Mouse (Mus musculus): ENCODE measurements around the gene Rpp30. TPM values are rescaled to one million over a fixed set of nuclear protein-coding genes. Genes with fewer than 3 reads are reported as not detected.

Gene Rpp30
- polyA plus RNA-seq, 1 experiment from 2014 or later, result 89.3 TPM

DNA sequence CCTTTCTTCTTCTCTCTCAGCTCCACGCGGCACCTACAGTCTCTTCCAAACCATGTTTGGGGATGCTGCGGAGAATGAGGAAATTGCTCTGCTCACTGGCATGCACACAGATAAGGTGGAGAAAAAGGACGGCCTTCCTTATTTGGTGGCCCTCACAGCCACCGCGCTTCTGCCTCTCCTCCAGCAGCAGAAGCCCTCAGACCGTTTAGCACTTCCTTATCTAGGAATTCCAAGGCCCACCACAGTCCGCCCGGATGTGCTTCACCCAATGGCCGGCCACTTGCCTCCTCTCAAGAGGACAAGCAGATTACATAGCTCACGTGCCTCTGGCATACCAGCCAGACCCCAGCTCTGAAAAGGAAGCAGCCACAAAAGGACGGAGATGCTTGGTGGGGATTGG lies 46.1 kb downstream of the Rpp30 start:
- H3K9ac ChIP-seq, result no peak overlapping the region
- H3K27ac ChIP-seq, result peak overlapping the region; percentile 71
- H3K4me1 ChIP-seq, result peaks cover 20% of the 10 kb centered on the region
- peak; percentile 87 for ATAC-seq (ENCODE audit: borderline replicate concordance, extremely low read depth, low FRiP score, low TSS enrichment)
- H3K27me3 ChIP-seq, result no peaks in the 10 kb centered on the region
- H3K4me2 ChIP-seq, result peak overlapping the region; percentile 52
- no peaks in the 10 kb centered on the region for H3K36me3 ChIP-seq
- WGBS, result 2% methylated on average over 12 of the region's 12 CpGs
- H3K9me3 ChIP-seq, result no peaks in the 10 kb centered on the region
- peak overlapping the region; percentile 2 for H3K4me3 ChIP-seq

DNA sequence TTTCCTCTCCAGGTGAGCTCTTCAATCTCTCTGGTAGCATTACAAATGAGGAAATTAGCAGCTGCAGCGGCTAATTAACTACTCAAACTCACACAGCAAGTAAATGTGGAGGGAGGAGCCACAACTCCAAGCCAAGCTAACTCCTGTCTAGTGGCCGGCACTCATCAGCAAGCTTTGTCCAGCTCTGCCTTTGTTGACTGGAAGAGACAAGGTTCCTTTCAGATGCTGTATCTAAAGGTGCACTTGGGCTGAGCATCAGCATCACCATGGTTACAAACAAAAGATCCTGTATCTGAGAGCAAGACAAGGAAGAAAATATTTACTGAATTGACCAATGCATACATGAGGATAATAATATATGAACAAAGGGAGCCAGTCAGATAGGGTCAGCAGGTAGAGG lies 46.7 kb downstream of the Rpp30 start:
- H3K4me2 ChIP-seq, result no peak overlapping the region; the same call in 1 of the 2 replicates
- no peak for ATAC-seq (ENCODE audit: borderline replicate concordance, extremely low read depth, low FRiP score, low TSS enrichment)
- H3K27ac ChIP-seq, result peak overlapping the region; percentile 6; the same call in 1 of the 2 replicates

DNA sequence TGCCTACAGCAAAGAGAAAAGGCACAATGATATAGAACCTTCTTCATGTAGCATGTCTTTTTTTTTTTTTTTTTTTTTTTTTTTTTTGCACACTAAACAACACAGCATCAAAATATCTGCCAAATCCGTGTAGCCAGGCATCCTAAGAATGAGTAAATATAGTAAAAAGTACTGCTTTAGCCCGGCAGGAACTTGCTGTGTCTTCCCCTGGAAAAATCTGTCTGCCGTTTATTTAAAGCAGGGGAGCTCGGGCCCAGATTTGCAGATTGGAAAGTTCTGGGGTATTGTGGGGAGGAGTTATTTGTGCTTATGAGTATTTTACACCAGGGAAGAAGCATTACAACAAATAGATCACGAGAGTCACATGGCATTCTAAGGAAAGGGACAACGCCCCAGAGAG lies 48.5 kb downstream of the Rpp30 start:
- no peaks in the 10 kb centered on the region for H3K27me3 ChIP-seq
- no peaks in the 10 kb centered on the region for H3K9me3 ChIP-seq
- no peak for ATAC-seq (ENCODE audit: borderline replicate concordance, extremely low read depth, low FRiP score, low TSS enrichment)
- WGBS, result 37% methylated on average over 6 of the region's 6 CpGs
- no peak overlapping the region for H3K27ac ChIP-seq
- H3K9ac ChIP-seq, result no peak overlapping the region
- H3K4me3 ChIP-seq, result no peak overlapping the region
- no peak overlapping the region for H3K4me2 ChIP-seq
- H3K36me3 ChIP-seq, result no peaks in the 10 kb centered on the region
- H3K4me1 ChIP-seq, result peaks cover 20% of the 10 kb centered on the region

More for the DNA sequence above, 46.7 kb downstream of the Rpp30 start:
- Histone ChIP-seq H3K4me1 (peaks cover 20% of the 10 kb centered on the region), H3K9ac (no peak overlapping the region), H3K4me3 (no peak overlapping the region), H3K36me3 (no peaks in the 10 kb centered on the region), H3K9me3 (no peaks in the 10 kb centered on the region), H3K27me3 (no peaks in the 10 kb centered on the region)
- 47% methylated on average over 2 of the region's 2 CpGs for WGBS

DNA sequence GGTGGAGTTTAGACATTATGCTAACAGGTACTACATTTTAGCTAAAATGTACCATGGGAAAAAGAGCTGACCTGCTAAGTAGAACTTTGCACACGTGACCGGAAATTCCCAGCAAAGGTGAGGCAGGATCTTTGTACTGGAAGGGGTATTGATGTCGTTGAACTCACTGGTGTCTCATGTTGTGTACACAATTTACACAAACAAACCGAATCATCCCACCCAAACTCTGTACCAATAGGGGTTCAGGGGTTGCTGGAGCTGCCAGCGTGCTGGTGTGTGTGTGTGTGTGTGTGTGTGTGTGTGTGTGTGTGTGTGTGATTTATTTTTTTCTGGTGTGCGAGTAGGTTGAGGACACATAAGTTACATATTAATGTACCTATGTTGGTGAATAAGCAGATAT lies 49.5 kb downstream of the Rpp30 start:
- Histone ChIP-seq H3K9me3 (no peaks in the 10 kb centered on the region), H3K4me1 (peaks cover 20% of the 10 kb centered on the region), H3K27ac (no peak overlapping the region), H3K9ac (no peak overlapping the region), H3K4me2 (no peak overlapping the region), H3K4me3 (no peak overlapping the region), H3K27me3 (no peaks in the 10 kb centered on the region), H3K36me3 (no peaks in the 10 kb centered on the region)
- ATAC-seq (ENCODE audit: borderline replicate concordance, extremely low read depth, low FRiP score, low TSS enrichment), result no peak
- 73% methylated on average over 6 of the region's 6 CpGs for whole genome bisulfite sequencing

DNA sequence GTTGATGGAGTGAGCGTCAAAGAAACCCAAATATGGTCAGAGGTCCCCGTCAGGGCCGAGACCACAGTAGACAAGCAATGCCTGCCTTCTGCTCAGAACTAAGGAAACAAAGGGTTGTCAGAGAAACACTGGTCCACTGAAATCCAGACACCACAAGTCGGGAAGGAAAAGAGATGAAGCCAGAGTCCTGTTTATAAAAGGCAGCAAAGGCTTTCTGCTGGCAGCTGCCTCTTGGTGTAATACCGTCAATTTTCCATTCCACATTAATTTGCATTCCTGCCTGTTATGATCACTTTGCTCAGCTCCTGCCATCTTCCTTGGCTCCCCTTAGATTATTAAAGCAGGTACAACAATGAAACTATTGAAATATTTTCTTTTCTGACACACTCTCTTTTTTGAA lies 50.2 kb downstream of the Rpp30 start:
- no peak overlapping the region for H3K27ac ChIP-seq
- peaks cover 18% of the 10 kb centered on the region for H3K4me1 ChIP-seq
- no peak overlapping the region for H3K4me2 ChIP-seq
- no peak overlapping the region for H3K4me3 ChIP-seq
- no peaks in the 10 kb centered on the region for H3K27me3 ChIP-seq
- no peak; the same call in 1 of the 2 replicates for ATAC-seq (ENCODE audit: borderline replicate concordance, extremely low read depth, low FRiP score, low TSS enrichment)
- H3K9me3 ChIP-seq, result no peaks in the 10 kb centered on the region
- no peaks in the 10 kb centered on the region for H3K36me3 ChIP-seq
- WGBS, result 28% methylated on average over 5 of the region's 5 CpGs
- no peak overlapping the region for H3K9ac ChIP-seq

DNA sequence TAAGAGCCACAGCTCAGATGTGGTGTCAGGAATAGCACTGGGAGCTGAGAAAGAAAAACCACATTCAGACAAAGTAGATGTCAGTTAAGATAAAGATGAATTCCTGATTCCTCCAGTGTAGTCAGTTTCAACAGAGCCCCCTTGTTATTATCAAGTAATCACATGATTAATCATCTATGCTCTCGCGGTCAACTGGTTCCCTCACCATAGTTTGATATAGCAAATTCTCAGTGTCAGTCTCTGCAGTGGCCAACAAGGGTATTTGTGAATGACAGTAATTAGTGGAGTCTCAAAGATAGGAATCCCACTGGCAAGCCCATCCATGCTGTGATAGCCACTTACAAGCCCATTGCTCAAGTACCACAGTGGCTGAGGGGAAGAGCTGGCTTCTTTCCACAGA lies 60.1 kb downstream of the Rpp30 start:
- no peaks in the 10 kb centered on the region for H3K36me3 ChIP-seq
- H3K9me3 ChIP-seq, result no peaks in the 10 kb centered on the region
- no peak overlapping the region for H3K27ac ChIP-seq
- WGBS, result 85% methylated on average over 2 of the region's 2 CpGs
- H3K27me3 ChIP-seq, result no peaks in the 10 kb centered on the region
- H3K4me1 ChIP-seq, result no peaks in the 10 kb centered on the region
- no peak for ATAC-seq (ENCODE audit: borderline replicate concordance, extremely low read depth, low FRiP score, low TSS enrichment)
- H3K4me2 ChIP-seq, result no peak overlapping the region
- no peak overlapping the region for H3K9ac ChIP-seq
- no peak overlapping the region for H3K4me3 ChIP-seq

DNA sequence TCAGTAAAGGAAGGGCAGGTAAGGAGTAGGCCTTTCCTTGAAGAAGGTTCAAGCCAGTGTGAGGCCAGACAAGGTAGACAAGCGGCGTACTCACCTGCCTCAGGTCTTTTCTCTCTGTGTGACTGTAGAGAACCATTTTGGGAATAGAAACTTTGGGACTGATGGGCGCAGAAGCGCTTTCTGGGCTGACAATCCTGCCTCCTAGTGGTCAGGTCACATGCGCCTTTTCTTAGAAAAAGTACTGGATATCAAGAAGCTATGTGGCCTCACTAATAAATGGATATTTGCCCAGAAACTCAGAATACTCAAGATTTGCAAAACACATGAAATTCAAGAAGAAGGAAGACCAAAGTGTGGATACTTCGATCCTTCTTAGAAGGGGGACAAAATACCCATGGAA lies 65.1 kb downstream of the Rpp30 start:
- Histone ChIP-seq H3K9ac (no peak overlapping the region), H3K4me3 (no peak overlapping the region), H3K27me3 (no peaks in the 10 kb centered on the region), H3K4me1 (peaks cover 5% of the 10 kb centered on the region; the same call in 1 of the 2 replicates), H3K36me3 (no peaks in the 10 kb centered on the region), H3K9me3 (no peaks in the 10 kb centered on the region), H3K27ac (no peak overlapping the region), H3K4me2 (no peak overlapping the region)
- WGBS, result 81% methylated on average over 6 of the region's 6 CpGs
- no peak for ATAC-seq (ENCODE audit: borderline replicate concordance, extremely low read depth, low FRiP score, low TSS enrichment)

DNA sequence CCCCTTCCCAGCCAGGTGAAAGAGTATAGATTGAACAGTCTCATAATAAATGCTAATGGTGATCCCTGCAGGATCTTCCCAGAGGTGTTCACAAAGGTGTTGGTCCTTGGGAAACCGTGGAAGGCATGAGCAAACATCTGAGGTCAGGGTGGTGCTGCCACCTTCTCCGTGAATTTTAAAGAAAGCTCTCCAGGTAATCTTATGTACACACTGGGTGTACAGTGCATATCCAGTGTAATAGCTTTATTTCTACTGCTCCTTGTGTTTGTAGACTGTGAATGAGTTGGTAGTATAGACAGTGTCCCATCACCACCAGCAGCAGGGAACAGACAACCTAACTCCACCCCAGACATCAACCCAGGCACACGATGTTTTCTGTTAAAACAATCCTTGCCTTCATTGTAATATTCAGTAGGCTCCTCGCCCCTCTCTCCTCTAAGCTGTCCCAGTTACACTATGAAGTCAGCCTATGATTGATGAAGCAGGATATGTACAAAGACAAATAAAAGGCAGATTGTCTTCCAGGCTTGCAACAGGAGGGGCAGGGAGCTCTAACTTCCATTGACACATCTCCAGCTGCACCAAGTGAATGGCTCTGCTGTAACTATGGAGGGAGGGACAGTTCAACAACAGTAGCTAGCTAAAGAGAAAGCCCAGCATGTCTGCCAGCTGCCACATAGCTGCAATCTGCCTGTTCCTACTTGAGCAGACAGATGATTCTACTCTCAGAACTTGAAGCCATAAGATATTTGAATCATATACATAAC lies 66.9 kb downstream of the Rpp30 start:
- no peak overlapping the region for H3K4me2 ChIP-seq
- H3K9me3 ChIP-seq, result no peaks in the 10 kb centered on the region
- no peaks in the 10 kb centered on the region for H3K36me3 ChIP-seq
- H3K4me3 ChIP-seq, result no peak overlapping the region
- peaks cover 5% of the 10 kb centered on the region; the same call in 1 of the 2 replicates for H3K4me1 ChIP-seq
- no peaks in the 10 kb centered on the region for H3K27me3 ChIP-seq
- ATAC-seq (ENCODE audit: borderline replicate concordance, extremely low read depth, low FRiP score, low TSS enrichment), result no peak; the same call in 1 of the 2 replicates
- H3K27ac ChIP-seq, result no peak overlapping the region
- H3K9ac ChIP-seq, result no peak overlapping the region
- WGBS, result 24% methylated on average over 4 of the region's 4 CpGs

Other genes starting within 250 kb of the Rpp30 start
- gene Htr7, start 26.2 kb upstream of the Rpp30 start, polyA plus RNA-seq (2015; fragmentation: Nextera tagmentation; extraction: Ambion mirVana), result 0.06 and 0.29 TPM in 2 replicates
- gene Ankrd1, start 36.4 kb downstream of the Rpp30 start, polyA plus RNA-seq (2015; fragmentation: Nextera tagmentation; extraction: Ambion mirVana), result 7.9 and 12.5 TPM in 2 replicates

All from lung, embryonic 15.5 days (tissue).